Mouse (Mus musculus) stomach, postnatal 0 days (tissue): ENCODE measurements at regions not wholly inside any gene's neighbourhood (a gene's known extent, or its start where the extent isn't known, plus 50 kb on each side); places are given as distances from the start of the nearest gene placed in this dataset.

Experiments used
- ATAC-seq: fragments of 200-750 bp; cut with Nextera tagmentation; 2 replicates; pipeline ENCODE4 v1.8.0; 2017; ENCODE audit not compliant: low FRiP score, low TSS enrichment
- DNase-seq: peaks from one replicate; pipeline ENCODE4 v3.0.0-alpha.2; 2016; ENCODE audit warnings: low spot score
- H3K27ac ChIP-seq: fragments of 300-500 bp; sonication (generic); replicated peaks from 2 replicates; pipeline ENCODE4 v1.5.1; 2014; ENCODE audit warnings: mild to moderate bottlenecking, control low read depth
- H3K27me3 ChIP-seq: fragments of 300-500 bp; sonication (generic); 2 replicates; pipeline ENCODE4 v1.6.1; 2014; ENCODE audit warnings: low read length; ENCODE audit not compliant: control insufficient read depth, insufficient read depth
- H3K36me3 ChIP-seq: fragments of 300-500 bp; sonication (generic); 2 replicates; pipeline ENCODE4 v1.6.1; 2014; ENCODE audit warnings: low read length, mixed read lengths; ENCODE audit not compliant: control insufficient read depth, insufficient read depth
- H3K4me1 ChIP-seq: fragments of 300-500 bp; sonication (generic); replicated peaks from 2 replicates; pipeline ENCODE4 v1.6.1; 2014; ENCODE audit warnings: antibody characterized with exemption; ENCODE audit not compliant: control insufficient read depth, insufficient read depth
- H3K4me2 ChIP-seq: fragments of 300-500 bp; sonication (generic); replicated peaks from 2 replicates; pipeline ENCODE4 v1.6.1; 2014; ENCODE audit warnings: low read depth, mild to moderate bottlenecking, control low read depth, moderate library complexity
- H3K4me3 ChIP-seq: fragments of 300-500 bp; sonication (generic); 2 replicates; pipeline ENCODE4 v1.5.1; 2014; ENCODE audit warnings: low read depth, low read length, control low read depth
- H3K9ac ChIP-seq: fragments of 300-500 bp; sonication (generic); 2 replicates; pipeline ENCODE4 v1.6.1; 2014; ENCODE audit warnings: mild to moderate bottlenecking, low read length, control low read depth, mixed read lengths
- H3K9me3 ChIP-seq: fragments of 300-500 bp; sonication (generic); 2 replicates; pipeline ENCODE4 v1.6.1; 2016; ENCODE audit warnings: low read length; ENCODE audit not compliant: control insufficient read depth
- CTCF ChIP-seq: IDR thresholded peaks from 2 replicates; pipeline ENCODE4 v1.5.1; 2016; ENCODE audit warnings: antibody characterized with exemption, low read depth, mild to moderate bottlenecking, moderate library complexity
- EP300 ChIP-seq: optimal IDR thresholded peaks from 2 replicates; pipeline ENCODE3; 2016; ENCODE audit warnings: antibody characterized with exemption
- WGBS: fragments of 180-500 bp; shearing (Covaris S2); extraction: QIAGEN DNeasy Blood & Tissue Kit; methylation state at CpG from one replicate; pipeline ENCODE4 v1.1.7; 2014; 5-methylcytosine and 5-hydroxymethylcytosine counted together

- H3K4me3 ChIP-seq, result no peak overlapping the region
- ATAC-seq, result no peak
- no peaks in the 10 kb centered on the region for H3K27me3 ChIP-seq
- no peak overlapping the region for H3K4me2 ChIP-seq
- no peaks in the 10 kb centered on the region for H3K4me1 ChIP-seq
- no peak for TF ChIP-seq EP300
- TF ChIP-seq CTCF, result no peak
- no peak overlapping the region for H3K9ac ChIP-seq
- no peaks in the 10 kb centered on the region for H3K36me3 ChIP-seq
- H3K27ac ChIP-seq, result no peak overlapping the region
- 84% methylated on average over 2 of the region's 2 CpGs for WGBS
- no peak for DNase-seq
- H3K9me3 ChIP-seq, result no peaks in the 10 kb centered on the region
Measured at GRCm38 (mm10) chr2:149467801-149468200, 62.9 kb downstream of the Cst10 start.

DNA sequence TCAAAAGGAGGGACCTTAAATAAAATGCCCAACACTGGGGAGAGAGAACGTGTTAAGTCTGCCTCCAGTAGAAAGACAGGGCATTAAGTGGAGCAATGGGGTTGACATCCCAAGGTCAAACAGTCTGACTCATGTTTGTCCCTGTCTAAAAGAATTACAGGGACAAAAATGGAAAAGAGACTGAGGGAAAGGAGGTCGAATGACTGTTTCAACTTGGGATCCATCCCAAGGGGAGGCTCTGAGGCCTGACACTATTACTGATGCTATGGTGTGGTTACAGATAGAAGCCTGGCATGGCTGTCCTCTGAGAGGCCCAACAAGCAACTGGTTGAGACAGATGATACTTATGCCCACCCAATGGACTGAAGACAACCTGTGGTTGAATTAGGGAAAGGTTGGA is 67.6 kb downstream of the Cst10 start:
- no peak overlapping the region for H3K4me2 ChIP-seq
- no peaks in the 10 kb centered on the region for H3K9me3 ChIP-seq
- H3K9ac ChIP-seq, result no peak overlapping the region
- ATAC-seq (no peak), DNase-seq (no peak)
- 66% methylated on average over 2 of the region's 2 CpGs for WGBS
- H3K4me3 ChIP-seq, result no peak overlapping the region
- no peaks in the 10 kb centered on the region for H3K36me3 ChIP-seq
- no peak overlapping the region for H3K27ac ChIP-seq
- TF ChIP-seq EP300 (no peak), CTCF (no peak)
- H3K27me3 ChIP-seq, result no peaks in the 10 kb centered on the region
- H3K4me1 ChIP-seq, result no peaks in the 10 kb centered on the region

- no peak for ATAC-seq
- H3K9me3 ChIP-seq, result no peaks in the 10 kb centered on the region
- H3K27ac ChIP-seq, result no peak overlapping the region
- no peak overlapping the region for H3K9ac ChIP-seq
- TF ChIP-seq CTCF (no peak), EP300 (no peak)
- H3K4me3 ChIP-seq, result no peak overlapping the region
- 51% methylated on average over 2 of the region's 2 CpGs for WGBS
- H3K27me3 ChIP-seq, result no peaks in the 10 kb centered on the region
- no peak overlapping the region for H3K4me2 ChIP-seq
- DNase-seq, result no peak
- no peaks in the 10 kb centered on the region for H3K36me3 ChIP-seq
- no peaks in the 10 kb centered on the region for H3K4me1 ChIP-seq
Measured at GRCm38 (mm10) chr2:149493280-149493988, 88.6 kb downstream of the Cst10 start.

GRCm38 (mm10) chr2:149512870-149513269 is 108.0 kb downstream of the Cst10 start:
- Histone ChIP-seq H3K4me1 (no peaks in the 10 kb centered on the region), H3K4me3 (no peak overlapping the region), H3K36me3 (no peaks in the 10 kb centered on the region), H3K27me3 (no peaks in the 10 kb centered on the region), H3K9me3 (no peaks in the 10 kb centered on the region), H3K4me2 (no peak overlapping the region), H3K27ac (no peak overlapping the region), H3K9ac (no peak overlapping the region)
- 63% methylated on average over 1 of the region's 1 CpGs for WGBS
- no peak for ATAC-seq
- no peak for DNase-seq
- TF ChIP-seq EP300, result no peak

DNA sequence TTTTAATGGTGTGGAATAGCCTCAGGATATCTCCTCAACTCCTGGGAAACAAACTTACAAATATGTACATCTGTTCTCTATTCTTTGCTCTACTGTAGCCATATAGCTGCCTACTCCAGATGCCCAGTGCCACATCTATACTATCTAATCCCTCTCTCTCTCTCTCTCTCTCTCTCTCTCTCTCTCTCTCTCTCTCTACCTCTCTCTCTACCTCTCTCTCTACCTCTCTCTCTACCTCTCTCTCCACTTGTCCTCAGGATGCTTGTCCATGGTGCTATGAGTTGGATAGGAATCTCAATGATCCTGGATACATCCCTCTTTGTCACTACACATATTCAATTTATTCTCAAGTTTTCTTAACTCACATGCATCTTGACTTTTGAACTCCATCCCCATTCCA is 119.6 kb downstream of the Cst10 start:
- Histone ChIP-seq H3K4me3 (no peak overlapping the region), H3K9ac (no peak overlapping the region), H3K4me2 (no peak overlapping the region), H3K27ac (no peak overlapping the region), H3K27me3 (no peaks in the 10 kb centered on the region), H3K4me1 (no peaks in the 10 kb centered on the region), H3K36me3 (no peaks in the 10 kb centered on the region), H3K9me3 (no peaks in the 10 kb centered on the region)
- DNase-seq (no peak), ATAC-seq (no peak)
- no peak for TF ChIP-seq EP300
- no peak for TF ChIP-seq CTCF

- DNase-seq (no peak), ATAC-seq (no peak)
- no peaks in the 10 kb centered on the region for H3K36me3 ChIP-seq
- H3K4me2 ChIP-seq, result no peak overlapping the region
- 62% methylated on average over 2 of the region's 2 CpGs for WGBS
- H3K4me3 ChIP-seq, result no peak overlapping the region
- no peak overlapping the region for H3K27ac ChIP-seq
- no peaks in the 10 kb centered on the region for H3K9me3 ChIP-seq
- H3K27me3 ChIP-seq, result no peaks in the 10 kb centered on the region
- no peaks in the 10 kb centered on the region for H3K4me1 ChIP-seq
- no peak overlapping the region for H3K9ac ChIP-seq
- TF ChIP-seq CTCF, result no peak
- no peak for TF ChIP-seq EP300
Measured at GRCm38 (mm10) chr2:149542837-149543236, 138.0 kb downstream of the Cst10 start.
